Mouse (Mus musculus) spleen, postnatal 14 days (tissue): ENCODE measurements around the gene Smyd3.

Experiments
- DNase-seq, 2 experiments: peaks; one replicate each; pipeline ENCODE4 v3.0.0; 2021 to 2022; ENCODE audit warnings: low spot score in 2 of 2

Smyd3 gene

DNA sequence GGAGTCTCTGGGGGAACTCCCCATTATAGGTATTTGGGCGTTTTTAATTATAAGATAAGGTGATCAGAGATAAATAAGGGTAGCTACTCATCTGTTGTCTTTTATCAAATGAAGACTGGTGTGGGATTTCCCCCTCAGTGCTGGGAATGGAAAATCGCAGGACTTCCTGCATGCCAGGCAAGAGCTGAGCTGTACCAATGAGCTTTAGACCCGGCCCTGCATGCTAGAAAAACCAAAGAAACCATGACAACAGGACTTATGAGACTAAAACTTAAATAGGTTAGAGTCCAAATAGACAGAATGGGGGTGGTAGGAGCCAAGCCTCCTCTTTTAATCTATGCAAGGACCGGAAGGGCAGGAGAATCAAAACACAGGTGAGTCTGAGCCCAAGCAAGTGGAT, 492.7 kb downstream of the Smyd3 start:
- no peak for DNase-seq

GRCm38 (mm10) chr1:179023486-179023885, 494.4 kb downstream of the Smyd3 start:
- DNase-seq, result no peak

GRCm38 (mm10) chr1:179017428-179017827, 500.4 kb downstream of the Smyd3 start:
- no peak for DNase-seq

GRCm38 (mm10) chr1:179013021-179013420, 504.8 kb downstream of the Smyd3 start:
- no peak for DNase-seq

GRCm38 (mm10) chr1:179012273-179012672, 505.6 kb downstream of the Smyd3 start:
- DNase-seq, result no peak

- no peak for DNase-seq
Observed at GRCm38 (mm10) chr1:179010756-179011155, 507.1 kb downstream of the Smyd3 start.

DNA sequence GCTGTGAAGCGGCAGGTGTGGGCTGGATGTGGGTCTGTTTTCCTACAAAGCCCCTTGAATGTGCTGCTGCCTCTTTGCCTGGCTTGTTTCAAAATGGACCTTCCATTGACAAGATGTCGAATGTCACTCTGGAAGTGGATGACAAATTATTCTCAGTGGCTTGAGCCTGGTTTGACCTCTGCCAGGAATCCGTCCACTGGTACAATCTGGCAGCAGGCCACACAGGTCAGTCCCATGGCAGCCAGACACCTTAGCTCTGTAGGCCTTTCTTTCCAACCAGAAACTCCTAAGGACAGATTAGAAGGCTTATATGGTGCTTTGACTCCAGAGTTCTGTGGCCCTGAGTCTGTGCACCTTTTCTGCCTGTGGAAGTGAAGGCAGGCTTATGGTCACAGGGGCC, 507.9 kb downstream of the Smyd3 start:
- DNase-seq, result no peak

DNA sequence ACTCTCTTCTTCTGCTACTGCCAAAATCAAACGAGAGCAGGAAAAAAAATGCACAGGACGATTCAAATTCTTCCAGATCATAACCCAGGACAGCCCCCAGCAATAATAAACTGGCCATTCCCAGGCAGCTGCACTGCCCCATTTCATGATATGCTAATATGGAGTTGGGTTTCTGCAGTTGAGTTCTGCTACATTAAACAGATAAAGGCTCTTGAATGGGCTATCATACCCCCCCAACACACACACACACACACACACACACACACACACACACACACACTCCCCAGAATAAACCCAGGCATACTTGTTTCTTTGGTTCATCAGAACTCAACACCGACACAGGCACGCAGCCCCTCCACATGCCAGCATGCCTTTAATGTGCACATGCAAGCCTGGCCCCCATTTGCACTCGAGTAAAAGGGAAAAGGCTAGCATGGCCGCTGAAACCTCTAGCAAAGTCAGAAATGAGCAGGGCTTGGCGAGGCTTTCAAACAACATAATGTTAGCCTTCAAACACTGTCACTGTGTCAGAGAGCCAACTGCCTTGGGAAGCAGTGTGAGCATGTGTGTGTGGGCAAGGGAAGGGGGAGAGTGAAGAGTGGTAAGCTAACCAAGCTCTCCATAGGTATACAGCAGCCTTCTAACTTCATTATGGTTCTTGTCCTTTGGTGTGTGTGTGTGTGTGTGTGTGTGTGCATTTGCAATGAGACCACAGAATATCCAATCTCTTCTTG, 513.5 kb downstream of the Smyd3 start:
- DNase-seq, result no peak

DNA sequence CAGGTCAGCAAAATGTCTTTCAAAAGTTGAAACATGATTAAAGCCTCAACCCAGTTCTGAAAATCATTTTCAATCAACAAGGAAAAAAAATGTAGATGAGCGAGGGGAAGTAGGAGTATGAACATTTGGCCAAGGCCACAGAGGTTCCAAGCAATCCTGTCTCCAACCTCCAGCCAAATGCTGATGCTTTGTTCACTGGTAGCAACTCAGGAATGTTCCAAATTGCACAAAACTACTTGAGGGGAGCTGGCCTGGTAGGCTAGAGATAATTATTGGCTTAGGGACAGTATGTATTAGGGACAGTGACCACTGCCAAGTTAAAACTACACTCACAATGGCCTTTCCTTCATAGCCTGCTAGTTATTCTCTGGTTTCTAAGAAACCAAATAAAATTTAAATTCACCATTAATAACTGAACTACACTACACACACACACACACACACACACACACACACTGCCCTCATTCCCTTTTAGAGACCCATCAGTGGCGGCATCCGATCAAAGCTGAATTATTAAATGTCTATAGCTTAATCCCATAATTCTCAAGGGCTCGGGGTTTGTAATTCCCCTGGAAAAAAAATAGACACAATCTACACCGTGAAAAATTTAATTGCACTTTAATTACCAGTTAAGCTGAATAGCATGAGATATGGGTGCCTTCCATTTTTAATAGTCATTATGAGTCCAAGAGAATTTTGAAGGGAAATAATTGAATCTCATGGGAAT, 514.3 kb downstream of the Smyd3 start:
- no peak for DNase-seq

GRCm38 (mm10) chr1:178999876-179000528, 517.8 kb downstream of the Smyd3 start:
- no peak for DNase-seq

- DNase-seq, result no peak
Observed at GRCm38 (mm10) chr1:178997870-178998269, 520.0 kb downstream of the Smyd3 start.

GRCm38 (mm10) chr1:178994263-178994662, 523.6 kb downstream of the Smyd3 start:
- no peak for DNase-seq

DNA sequence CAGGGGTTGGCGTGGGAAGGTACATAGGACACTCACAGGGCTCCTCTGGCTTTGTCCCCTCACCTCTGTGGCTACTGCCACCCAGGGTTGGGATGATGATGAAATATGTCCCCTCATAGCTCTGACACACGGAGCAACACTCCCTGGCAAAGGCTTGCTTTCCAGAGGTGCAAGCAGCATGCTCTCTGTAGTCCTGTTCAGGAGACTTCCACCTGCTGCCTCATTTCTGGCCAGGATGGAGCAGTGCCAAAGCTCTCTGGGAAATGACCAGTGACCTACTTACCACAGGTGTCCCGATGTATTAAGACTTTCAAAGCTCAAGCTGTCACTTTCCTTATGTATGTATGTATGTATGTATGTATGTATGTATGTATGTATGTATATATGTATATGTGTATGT, 525.3 kb downstream of the Smyd3 start:
- DNase-seq, result no peak

- DNase-seq, result no peak
Observed at GRCm38 (mm10) chr1:178991470-178991869, 526.4 kb downstream of the Smyd3 start.

DNA sequence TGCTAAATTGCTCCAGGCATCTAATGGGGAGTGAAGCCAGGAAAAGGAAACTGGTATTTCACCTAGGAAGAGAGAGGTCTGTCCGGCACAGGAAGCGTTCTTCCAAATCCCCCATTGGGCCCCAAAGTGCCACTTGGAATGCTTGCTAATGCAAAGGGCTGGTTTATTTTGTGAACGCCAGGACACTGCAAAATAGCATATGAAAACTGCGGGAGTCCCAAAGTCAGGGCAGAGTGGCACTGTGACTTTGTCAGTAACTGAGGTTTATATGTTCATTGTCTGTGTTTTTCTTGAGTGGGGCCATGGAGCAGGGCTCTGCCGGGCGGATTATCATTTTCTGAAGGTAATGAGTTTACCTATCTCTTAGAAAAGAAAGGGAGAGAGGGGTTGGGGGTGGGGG, 526.8 kb downstream of the Smyd3 start:
- DNase-seq, result no peak

- DNase-seq, result no peak
Observed at GRCm38 (mm10) chr1:178989485-178989884, 528.4 kb downstream of the Smyd3 start.

- DNase-seq, result no peak
Observed at GRCm38 (mm10) chr1:178988176-178988575, 529.7 kb downstream of the Smyd3 start.

- DNase-seq, result no peak
Observed at GRCm38 (mm10) chr1:178981641-178982040, 536.2 kb downstream of the Smyd3 start.

DNA sequence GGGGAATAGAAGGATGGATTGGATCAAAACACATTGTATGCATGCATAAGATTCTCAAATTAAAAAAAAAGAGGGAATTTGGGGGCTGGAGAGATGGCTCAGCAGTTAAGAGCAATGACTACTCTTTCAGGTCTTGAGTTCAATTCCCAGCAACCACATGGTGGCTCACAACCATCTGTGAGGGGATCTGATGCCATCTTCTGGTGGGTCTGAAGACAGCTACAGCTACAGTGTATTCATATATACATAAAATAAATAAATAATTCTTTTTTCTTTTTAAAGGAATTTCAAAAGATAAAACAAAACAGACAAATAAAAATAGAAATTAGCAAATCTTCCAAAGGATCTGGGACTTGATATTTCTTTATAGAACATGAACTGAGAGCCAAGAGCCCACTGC, 537.7 kb downstream of the Smyd3 start:
- no peak for DNase-seq

DNA sequence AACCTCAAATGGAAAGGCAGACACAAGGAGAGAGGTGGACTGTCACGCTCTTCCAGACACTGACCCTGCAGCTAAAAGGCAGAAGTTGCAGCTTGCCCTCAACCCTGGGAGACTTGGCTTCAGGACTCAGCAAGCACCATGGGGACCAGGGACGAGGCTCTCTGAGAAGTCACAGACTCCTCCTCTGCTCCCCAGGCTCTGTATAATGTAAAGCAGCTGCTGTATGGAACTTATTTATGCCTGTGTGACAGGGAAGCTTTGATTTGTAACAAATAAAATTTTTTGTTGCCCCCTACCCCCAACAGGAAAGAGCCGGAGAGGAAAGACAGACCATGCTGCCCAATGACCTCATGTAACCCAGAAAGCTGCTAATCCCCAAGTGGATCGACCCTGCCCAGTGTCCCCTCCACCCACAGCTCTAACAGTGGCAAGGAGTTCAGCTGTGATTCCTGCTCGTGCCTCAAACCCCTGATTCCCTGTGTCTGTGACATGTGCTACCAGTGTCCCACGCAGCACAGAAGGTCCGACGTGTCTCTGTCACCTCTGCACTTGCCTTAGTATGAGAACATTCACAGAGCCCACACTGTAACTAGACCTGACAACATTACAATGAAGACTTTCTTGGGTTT, 539.1 kb downstream of the Smyd3 start:
- DNase-seq, result no peak

GRCm38 (mm10) chr1:178972055-178972454, 545.8 kb downstream of the Smyd3 start:
- no peak for DNase-seq

DNA sequence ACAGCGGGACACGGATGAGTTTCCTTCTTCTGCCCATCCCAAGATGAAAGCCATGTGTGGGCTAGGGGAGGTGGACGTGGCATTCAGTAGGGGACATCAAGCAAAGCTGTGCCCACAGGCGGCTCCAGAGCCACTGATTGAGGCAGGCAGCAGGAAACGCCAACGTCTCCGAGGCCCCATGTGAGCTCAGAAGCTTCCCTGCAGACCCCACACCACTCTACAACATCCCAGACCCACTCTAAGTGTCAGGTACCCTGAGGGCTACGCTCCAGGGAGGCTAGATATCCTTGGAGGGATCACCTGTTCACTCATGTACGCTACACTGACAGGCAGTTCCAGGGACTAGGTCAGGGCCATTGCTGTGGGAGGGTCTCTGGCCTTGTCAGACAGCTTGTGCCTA, 556.2 kb downstream of the Smyd3 start:
- DNase-seq, result no peak
